Mouse (Mus musculus): ENCODE measurements at regions not wholly inside any gene's neighbourhood (a gene's known extent, or its start where the extent isn't known, plus 50 kb on each side); places are given as distances from the start of the nearest gene placed in this dataset.

GRCm38 (mm10) chr2:117660217-117660924, 317.6 kb upstream of the Rasgrp1 start:
- TF ChIP-seq CTCF (IDR thresholded peaks at IDR 0.05; ENCODE audit: low read depth) (no peak), EP300 (optimal IDR thresholded peaks at IDR 0.05) (no peak)

All from stomach, postnatal 0 days (tissue).